Mouse (Mus musculus): Measurements from ENCODE around the gene Ap1g2.

GRCm38 (mm10) chr14:55152951-55153481 is 46.6 kb upstream of the Ap1g2 start:
- TF ChIP-seq CTCF (IDR thresholded peaks at IDR 0.05; ENCODE audit: extremely low read depth, insufficient read depth, insufficient read length, insufficient replicate concordance) (no peak), POLR2A (IDR thresholded peaks at IDR 0.05; ENCODE audit: low read depth, low read length) (no peak)

Data from spleen, adult 2 months (tissue).